Mouse (Mus musculus) cerebellum, adult 2 months (tissue): ENCODE measurements around the gene Glo1.

ENCODE experiments used
- CTCF ChIP-seq: fragments of 200-500 bp; IDR thresholded peaks from 2 replicates; pipeline ENCODE4 v1.5.1; 2011; ENCODE audit warnings: low read depth, mild to moderate bottlenecking, control low read depth, low read length, moderate library complexity, borderline replicate concordance; ENCODE audit not compliant: insufficient read depth
- POLR2A ChIP-seq: fragments of 200-500 bp; IDR thresholded peaks from 2 replicates; pipeline ENCODE4 v1.6.1; 2011; ENCODE audit warnings: low read length, control low read depth, borderline replicate concordance; ENCODE audit not compliant: insufficient read depth

- TF ChIP-seq POLR2A (no peak), CTCF (no peak)
These were observed 51.9 kb downstream of the Glo1 start for GRCm38 (mm10) chr17:30574783-30575075.
